Mouse (Mus musculus) embryonic facial prominence, embryonic 11.5 days (tissue): Measurements from ENCODE around the gene Hnrnph2. TPM values are rescaled to one million over a fixed set of nuclear protein-coding genes. Genes with fewer than 3 reads are reported as not detected.
A peak's percentile ranks its signal among the peaks of the same experiment; 100 is the strongest.

Source experiments
- ATAC-seq: fragments of 200-750 bp; cut with Nextera tagmentation; replicated peaks from 2 replicates; pipeline ENCODE4 v1.8.0; 2017; ENCODE audit warnings: low read depth; ENCODE audit not compliant: insufficient number of reproducible peaks, low FRiP score, low TSS enrichment
- DNase-seq: peaks from one replicate; pipeline ENCODE4 v3.0.0-alpha.2; 2015; ENCODE audit warnings: low spot score
- H3K27ac ChIP-seq: fragments of 300-500 bp; sonication (generic); replicated peaks from 2 replicates; pipeline ENCODE4 v1.5.1; 2014; ENCODE audit warnings: mild to moderate bottlenecking, low read depth, low read length, control low read depth
- H3K27me3 ChIP-seq: fragments of 300-500 bp; sonication (generic); 2 replicates; pipeline ENCODE4 v1.6.1; 2014; ENCODE audit warnings: mild to moderate bottlenecking, low read length, moderate library complexity, mixed read lengths; ENCODE audit not compliant: control insufficient read depth, insufficient read depth
- H3K36me3 ChIP-seq: fragments of 300-500 bp; sonication (generic); replicated peaks from 2 replicates; pipeline ENCODE4 v1.6.1; 2014; ENCODE audit warnings: low read depth, mild to moderate bottlenecking, low read length, moderate library complexity, mixed read lengths; ENCODE audit not compliant: control insufficient read depth, insufficient read depth
- H3K4me1 ChIP-seq: fragments of 300-500 bp; sonication (generic); 2 replicates; pipeline ENCODE4 v1.6.1; 2014; ENCODE audit warnings: low read length, mixed read lengths; ENCODE audit not compliant: control insufficient read depth, insufficient read depth
- H3K4me2 ChIP-seq: fragments of 300-500 bp; sonication (generic); 2 replicates; pipeline ENCODE4 v1.6.1; 2014; ENCODE audit warnings: low read depth, mild to moderate bottlenecking, control low read depth, low read length, moderate library complexity
- H3K4me3 ChIP-seq: fragments of 300-500 bp; sonication (generic); 2 replicates; pipeline ENCODE4 v1.5.1; 2014; ENCODE audit warnings: low read depth, low read length, control low read depth
- H3K9ac ChIP-seq: fragments of 300-500 bp; sonication (generic); replicated peaks from 2 replicates; pipeline ENCODE4 v1.6.1; 2014; ENCODE audit warnings: mild to moderate bottlenecking, control low read depth, low read length
- H3K9me3 ChIP-seq: fragments of 300-500 bp; sonication (generic); replicated peaks from 2 replicates; pipeline ENCODE4 v1.6.1; 2016; ENCODE audit warnings: mild to moderate bottlenecking, low read length, inconsistent platforms, mixed read lengths; ENCODE audit not compliant: control insufficient read depth
- WGBS: fragments of 180-500 bp; shearing (Covaris S2); extraction: QIAGEN DNeasy Blood & Tissue Kit; methylation state at CpG from one replicate; pipeline ENCODE4 v1.1.7; 2014; 5-methylcytosine and 5-hydroxymethylcytosine counted together
- polyA plus RNA-seq: library from polyadenylated mRNA; unstranded; fragments of >200 nt; fragmentation: Nextera tagmentation; extraction: Ambion mirVana; gene quantifications from 2 replicates; pipeline ENCODE4 v1.2.1, GENCODE M21; 2014

Gene Hnrnph2
- polyA plus RNA-seq, result 163 and 167 TPM in 2 replicates

GRCm38 (mm10) chrX:134600659-134601379 is at the start of gene Hnrnph2, which contains the start of gene Gla:
Hnrnph2 (plus strand) TSS chrX:134601179.
Gla (minus strand) TSS chrX:134601125.
- Histone ChIP-seq H3K36me3 (no peaks in the 10 kb centered on the region), H3K4me2 (peak within 1 kb of the TSS; percentile 50), H3K27ac (peak within 1 kb of the TSS; percentile 73), H3K9ac (peak within 1 kb of the TSS; percentile 61), H3K4me1 (no peaks in the 10 kb centered on the region), H3K27me3 (no peaks in the 10 kb centered on the region), H3K4me3 (peak within 1 kb of the TSS; percentile 49), H3K9me3 (no peaks in the 10 kb centered on the region)
- peak; percentile 97 for ATAC-seq
- WGBS, result 19% methylated on average over 32 of the region's 33 CpGs
- DNase-seq, result peak; percentile 96

- ATAC-seq, result no peak
- no peaks in the 10 kb centered on the region for H3K36me3 ChIP-seq
- no peak for DNase-seq
- no peak overlapping the region for H3K9ac ChIP-seq
- no peaks in the 10 kb centered on the region for H3K9me3 ChIP-seq
- 85% methylated on average over 4 of the region's 4 CpGs for WGBS
- H3K4me3 ChIP-seq, result no peak overlapping the region
- H3K27me3 ChIP-seq, result no peaks in the 10 kb centered on the region
- no peak overlapping the region for H3K27ac ChIP-seq
- no peaks in the 10 kb centered on the region for H3K4me1 ChIP-seq
- H3K4me2 ChIP-seq, result no peak overlapping the region
Measured at GRCm38 (mm10) chrX:134553326-134553725, 47.7 kb upstream of the Hnrnph2 start.

DNA sequence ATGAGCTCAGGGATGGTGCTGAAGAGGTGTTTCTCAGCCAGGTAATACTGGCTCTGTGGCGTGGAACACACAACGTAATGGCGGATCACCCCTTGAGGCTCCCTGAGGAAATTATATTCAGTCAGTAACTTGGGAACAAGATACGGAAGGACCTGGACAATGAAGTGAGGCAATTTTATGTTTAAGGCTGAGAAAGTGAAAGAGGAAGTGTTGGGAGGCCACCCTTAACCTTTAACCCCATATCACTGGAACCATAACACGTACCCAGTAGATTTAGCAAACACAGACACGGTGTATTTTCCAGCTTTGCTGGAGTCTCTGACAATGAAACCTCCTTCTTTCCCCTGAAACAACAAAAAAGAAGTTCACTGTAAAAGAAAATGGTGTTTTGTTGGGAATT is 46.6 kb upstream of the Hnrnph2 start:
- Histone ChIP-seq H3K4me2 (no peak overlapping the region), H3K4me1 (no peaks in the 10 kb centered on the region), H3K27ac (no peak overlapping the region), H3K27me3 (no peaks in the 10 kb centered on the region), H3K9ac (no peak overlapping the region), H3K4me3 (no peak overlapping the region), H3K9me3 (no peaks in the 10 kb centered on the region), H3K36me3 (no peaks in the 10 kb centered on the region)
- ATAC-seq (no peak), DNase-seq (no peak)
- WGBS, result 72% methylated on average over 6 of the region's 6 CpGs

DNA sequence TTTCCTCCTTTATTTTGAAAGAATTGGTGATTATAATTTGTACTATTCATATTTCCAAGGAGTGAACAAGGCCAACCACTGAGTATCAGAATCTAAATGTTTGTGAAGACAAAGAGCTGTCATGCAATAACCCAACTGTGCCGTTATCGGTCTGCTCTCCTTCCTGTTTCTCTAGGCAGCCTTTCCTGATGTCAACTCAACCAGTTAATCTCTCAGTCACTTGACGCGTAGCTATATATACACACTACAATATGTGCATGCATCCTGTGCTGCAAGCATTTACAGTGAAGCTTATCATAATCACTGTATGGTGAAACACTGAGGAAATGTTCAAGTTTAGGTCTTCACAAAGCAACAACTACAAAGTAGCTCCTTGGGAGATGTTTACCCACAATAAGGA is 36.7 kb upstream of the Hnrnph2 start:
- no peaks in the 10 kb centered on the region for H3K4me1 ChIP-seq
- H3K9me3 ChIP-seq, result no peaks in the 10 kb centered on the region
- H3K36me3 ChIP-seq, result no peaks in the 10 kb centered on the region
- H3K4me2 ChIP-seq, result no peak overlapping the region
- DNase-seq (no peak), ATAC-seq (no peak)
- H3K27me3 ChIP-seq, result no peaks in the 10 kb centered on the region
- H3K4me3 ChIP-seq, result no peak overlapping the region
- H3K27ac ChIP-seq, result no peak overlapping the region
- WGBS, result 82% methylated on average over 4 of the region's 4 CpGs
- no peak overlapping the region for H3K9ac ChIP-seq

DNA sequence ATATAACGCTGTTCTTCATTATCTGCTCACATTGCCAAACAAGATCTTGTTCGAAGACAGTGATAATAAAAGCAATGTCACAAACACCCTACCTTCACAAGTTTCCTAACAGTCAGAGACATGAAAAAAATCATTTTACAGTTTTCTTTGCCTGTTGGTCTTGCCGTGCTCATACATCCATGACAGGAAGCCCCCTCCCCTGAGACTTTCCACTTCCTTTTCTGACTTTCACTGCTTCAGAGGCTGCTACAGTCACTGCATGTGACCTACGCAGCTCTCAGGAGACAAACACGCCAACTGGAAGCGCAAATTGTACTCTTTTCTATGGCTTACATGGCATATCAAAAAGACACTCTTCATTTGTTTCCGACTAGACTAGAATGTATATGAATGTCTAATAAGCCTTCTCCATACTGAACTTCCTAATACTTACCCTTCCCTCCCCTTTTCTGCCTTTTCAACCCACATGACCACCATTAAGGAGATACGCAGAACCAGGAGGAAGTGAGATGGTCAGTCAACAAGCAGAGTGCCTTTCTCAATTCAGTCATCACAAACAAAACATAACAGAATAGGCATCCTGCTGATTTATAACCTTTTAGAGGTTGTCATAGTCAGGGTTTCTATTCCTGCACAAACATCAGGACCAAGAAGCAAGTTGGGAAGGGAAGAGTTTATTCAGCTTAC is 34.3 kb upstream of the Hnrnph2 start:
- no peak for DNase-seq
- H3K4me1 ChIP-seq, result no peaks in the 10 kb centered on the region
- no peaks in the 10 kb centered on the region for H3K27me3 ChIP-seq
- H3K27ac ChIP-seq, result no peak overlapping the region
- H3K4me3 ChIP-seq, result no peak overlapping the region
- no peaks in the 10 kb centered on the region for H3K36me3 ChIP-seq
- WGBS, result 84% methylated on average over 8 of the region's 8 CpGs
- H3K4me2 ChIP-seq, result no peak overlapping the region
- no peak for ATAC-seq
- H3K9me3 ChIP-seq, result no peaks in the 10 kb centered on the region
- no peak overlapping the region for H3K9ac ChIP-seq

GRCm38 (mm10) chrX:134577896-134578295 is 23.1 kb upstream of the Hnrnph2 start:
- Histone ChIP-seq H3K27ac (no peak overlapping the region), H3K27me3 (no peaks in the 10 kb centered on the region), H3K4me3 (no peak overlapping the region), H3K9ac (no peak overlapping the region), H3K9me3 (no peaks in the 10 kb centered on the region), H3K4me1 (no peaks in the 10 kb centered on the region), H3K4me2 (no peak overlapping the region), H3K36me3 (no peaks in the 10 kb centered on the region)
- WGBS, result 86% methylated on average over 4 of the region's 4 CpGs
- no peak for DNase-seq
- no peak for ATAC-seq

DNA sequence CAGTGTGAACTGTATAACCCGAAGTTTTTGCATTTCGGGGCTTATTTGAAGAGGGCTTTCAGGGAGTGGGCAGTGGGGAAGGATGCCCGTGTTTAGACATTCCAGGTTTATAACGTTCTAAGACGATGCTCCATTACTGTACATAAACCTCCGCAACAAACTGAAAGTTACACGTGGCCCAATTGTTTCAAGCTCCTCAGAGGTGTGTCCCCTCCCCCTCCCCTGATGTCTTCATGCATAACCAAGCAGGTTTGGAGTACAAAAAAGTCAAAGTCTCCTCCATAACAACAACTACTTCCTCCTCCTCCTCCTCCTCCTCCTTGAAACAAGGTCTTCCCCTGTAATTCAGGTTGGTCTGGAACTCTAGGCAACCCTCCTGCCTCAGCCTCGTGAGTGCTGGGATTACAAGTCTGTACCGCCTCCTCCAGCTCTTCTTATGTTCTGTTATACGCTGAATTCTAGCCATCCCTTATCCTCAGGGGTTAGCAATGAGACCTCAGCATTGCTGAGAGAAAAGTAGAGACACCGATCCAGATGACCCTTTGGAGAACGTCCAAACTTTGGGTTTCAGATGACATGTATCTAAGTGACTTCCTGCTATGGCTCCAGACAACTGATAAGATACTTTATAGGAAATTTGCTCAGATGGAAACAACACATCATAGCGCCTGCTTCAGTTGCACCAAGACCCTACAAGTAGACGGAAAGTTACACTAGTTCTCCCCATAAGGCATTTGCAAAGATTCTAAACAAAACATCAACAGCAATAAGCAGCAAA is 20.3 kb upstream of the Hnrnph2 start:
- DNase-seq (no peak), ATAC-seq (no peak)
- Histone ChIP-seq H3K36me3 (no peaks in the 10 kb centered on the region), H3K4me1 (no peaks in the 10 kb centered on the region), H3K9me3 (no peaks in the 10 kb centered on the region), H3K9ac (no peak overlapping the region), H3K4me2 (no peak overlapping the region), H3K27me3 (no peaks in the 10 kb centered on the region), H3K27ac (no peak overlapping the region), H3K4me3 (no peak overlapping the region)
- 83% methylated on average over 14 of the region's 14 CpGs for WGBS
